ENCODE assay signal across 8 mouse cellular contexts in genomic region chr6:121151732-121152131, GRCm38 (mm10). TPM values are rescaled to one million over a fixed set of nuclear protein-coding genes. Genes with fewer than 3 reads are reported as not detected.
DNase-seq lines count a peak whose midpoint lies in the region; ATAC-seq and TF ChIP-seq lines count a peak whose summit lies in the region.

No protein-coding gene starts in this region.

- peaks cover 25% of the 10 kb centered on the region for H3K4me1 ChIP-seq in forebrain, embryonic 10.5 days
- peaks cover 6% of the 10 kb centered on the region; the same call in 1 of the 2 replicates for H3K4me1 ChIP-seq in forebrain, embryonic 12.5 days
- H3K4me1 ChIP-seq in embryonic facial prominence, embryonic 12.5 days, result peaks cover 34% of the 10 kb centered on the region
- peaks cover 13% of the 10 kb centered on the region for H3K4me1 ChIP-seq in intestine, embryonic 15.5 days (replicated peaks)
- no peaks in the 10 kb centered on the region for H3K4me1 ChIP-seq in lung, postnatal 0 days (ENCODE audit: insufficient read depth, low read depth, low read length)

- no peaks in the 10 kb centered on the region for H3K9me3 ChIP-seq in forebrain, embryonic 10.5 days
- no peaks in the 10 kb centered on the region for H3K9me3 ChIP-seq in forebrain, embryonic 12.5 days
- H3K9me3 ChIP-seq in embryonic facial prominence, embryonic 12.5 days, result no peaks in the 10 kb centered on the region
- H3K9me3 ChIP-seq in intestine, embryonic 15.5 days, result no peaks in the 10 kb centered on the region
- no peaks in the 10 kb centered on the region for H3K9me3 ChIP-seq in lung, postnatal 0 days (ENCODE audit: low read length)

- no peaks in the 10 kb centered on the region for H3K27me3 ChIP-seq in forebrain, embryonic 10.5 days (ENCODE audit: poor library complexity, severe bottlenecking)
- H3K27me3 ChIP-seq in forebrain, embryonic 12.5 days, result no peaks in the 10 kb centered on the region
- no peaks in the 10 kb centered on the region for H3K27me3 ChIP-seq in embryonic facial prominence, embryonic 12.5 days
- no peaks in the 10 kb centered on the region for H3K27me3 ChIP-seq in intestine, embryonic 15.5 days (replicated peaks)
- H3K27me3 ChIP-seq in lung, postnatal 0 days (replicated peaks; ENCODE audit: insufficient read depth, low read length), result peaks cover 26% of the 10 kb centered on the region

- H3K27ac ChIP-seq in forebrain, embryonic 10.5 days, result peak overlapping the region; percentile 2; the same call in 1 of the 2 replicates
- H3K27ac ChIP-seq in forebrain, embryonic 12.5 days, result no peak overlapping the region
- 0 out of 2 replicates have a peak overlapping the region, but pooled peaks have one; percentile 17 for H3K27ac ChIP-seq in embryonic facial prominence, embryonic 12.5 days
- H3K27ac ChIP-seq in intestine, embryonic 15.5 days, result no peak overlapping the region
- H3K27ac ChIP-seq in lung, postnatal 0 days (ENCODE audit: low read length), result no peak overlapping the region

- no peak for DNase-seq in forebrain, embryonic 10.5 days (ENCODE audit: extremely low spot score, low spot score)
- peak; percentile 66 for DNase-seq in lung, postnatal 0 days (ENCODE audit: low spot score)
- DNase-seq in cerebellum, adult 9-11 months, result no peak

- no peak for ATAC-seq in forebrain, embryonic 12.5 days (ENCODE audit: low FRiP score)
- ATAC-seq in embryonic facial prominence, embryonic 12.5 days (ENCODE audit: insufficient number of reproducible peaks, insufficient read depth, low FRiP score, low TSS enrichment), result 0 out of 2 replicates have a peak, but pooled peaks have one; percentile 30
- ATAC-seq in intestine, embryonic 15.5 days, result peak; percentile 74
- ATAC-seq in lung, postnatal 0 days, result peak; percentile 74
- ATAC-seq in frontal cortex, adult (ENCODE audit: low TSS enrichment), result no peak
- ATAC-seq in inflammation-experienced regulatory T-cells, adult 6 months, result no peak

- H3K4me3 ChIP-seq in forebrain, embryonic 10.5 days, result no peak overlapping the region
- H3K4me3 ChIP-seq in forebrain, embryonic 12.5 days (replicated peaks), result no peak overlapping the region
- H3K4me3 ChIP-seq in embryonic facial prominence, embryonic 12.5 days, result no peak overlapping the region
- H3K4me3 ChIP-seq in intestine, embryonic 15.5 days (replicated peaks), result no peak overlapping the region
- no peak overlapping the region for H3K4me3 ChIP-seq in lung, postnatal 0 days (ENCODE audit: low read depth, low read length)

- 74% methylated on average over 6 of the region's 6 CpGs for WGBS in forebrain, embryonic 10.5 days
- 68% methylated on average over 6 of the region's 6 CpGs for WGBS in forebrain, embryonic 12.5 days
- WGBS in embryonic facial prominence, embryonic 12.5 days, result 52% methylated on average over 6 of the region's 6 CpGs
- WGBS in intestine, embryonic 15.5 days, result 40% methylated on average over 6 of the region's 6 CpGs
- 40% methylated on average over 6 of the region's 6 CpGs for WGBS in lung, postnatal 0 days

- TF ChIP-seq EP300 in lung, postnatal 0 days (IDR thresholded peaks at IDR 0.05), result no peak

- no peaks in the 10 kb centered on the region for H3K36me3 ChIP-seq in forebrain, embryonic 10.5 days (replicated peaks)
- H3K36me3 ChIP-seq in forebrain, embryonic 12.5 days (replicated peaks), result no peaks in the 10 kb centered on the region
- H3K36me3 ChIP-seq in embryonic facial prominence, embryonic 12.5 days, result no peaks in the 10 kb centered on the region
- no peaks in the 10 kb centered on the region for H3K36me3 ChIP-seq in intestine, embryonic 15.5 days
- no peaks in the 10 kb centered on the region for H3K36me3 ChIP-seq in lung, postnatal 0 days (ENCODE audit: insufficient read depth, low read length)

- H3K4me2 ChIP-seq in forebrain, embryonic 12.5 days, result no peak overlapping the region
- no peak overlapping the region for H3K4me2 ChIP-seq in embryonic facial prominence, embryonic 12.5 days (replicated peaks)
- no peak overlapping the region for H3K4me2 ChIP-seq in intestine, embryonic 15.5 days (replicated peaks)
- no peak overlapping the region for H3K4me2 ChIP-seq in lung, postnatal 0 days (replicated peaks; ENCODE audit: low read depth, low read length)

- TF ChIP-seq CTCF in lung, postnatal 0 days (IDR thresholded peaks at IDR 0.05), result no peak

- H3K9ac ChIP-seq in forebrain, embryonic 12.5 days, result no peak overlapping the region
- H3K9ac ChIP-seq in embryonic facial prominence, embryonic 12.5 days, result no peak overlapping the region
- no peak overlapping the region for H3K9ac ChIP-seq in intestine, embryonic 15.5 days
- no peak overlapping the region for H3K9ac ChIP-seq in lung, postnatal 0 days (replicated peaks; ENCODE audit: low read depth)

RNA-seq across cellular contexts. Expression of gene Mical3, which starts 20.9 kb away (rescaled TPM):
- 8.4 and 9.0 TPM in 2 replicates for polyA plus RNA-seq in forebrain, embryonic 10.5 days (2016; fragmentation: Nextera tagmentation; extraction: Ambion mirVana)
- 17.6 and 18.8 TPM in 2 replicates for polyA plus RNA-seq in forebrain, embryonic 12.5 days (2016; fragmentation: Nextera tagmentation; extraction: Ambion mirVana)
- polyA plus RNA-seq in embryonic facial prominence, embryonic 12.5 days (2016; fragmentation: Nextera tagmentation; extraction: Ambion mirVana), result 11.9 and 12.6 TPM in 2 replicates
- polyA plus RNA-seq in intestine, embryonic 15.5 days (2015; fragmentation: Nextera tagmentation; extraction: Ambion mirVana), result 6.7 and 7.7 TPM in 2 replicates
- polyA plus RNA-seq in lung, postnatal 0 days (2015; fragmentation: Nextera tagmentation; extraction: Ambion mirVana), result 12.6 and 12.8 TPM in 2 replicates
- polyA plus RNA-seq in inflammation-experienced regulatory T-cells, adult 6 months (2017; shearing (Covaris generic)), result 10 to 100 TPM in 1 of 3 experiments, 1 to 10 TPM in 2; 2.8 to 13.9 (median 8.0) TPM

RNA-seq across cellular contexts. Expression of gene Pex26, which starts 31.7 kb away (rescaled TPM):
- polyA plus RNA-seq in forebrain, embryonic 10.5 days (2016; fragmentation: Nextera tagmentation; extraction: Ambion mirVana), result 8.0 and 10.3 TPM in 2 replicates
- 10.9 and 12.0 TPM in 2 replicates for polyA plus RNA-seq in forebrain, embryonic 12.5 days (2016; fragmentation: Nextera tagmentation; extraction: Ambion mirVana)
- polyA plus RNA-seq in embryonic facial prominence, embryonic 12.5 days (2016; fragmentation: Nextera tagmentation; extraction: Ambion mirVana), result 11.4 and 11.8 TPM in 2 replicates
- polyA plus RNA-seq in intestine, embryonic 15.5 days (2015; fragmentation: Nextera tagmentation; extraction: Ambion mirVana), result 13.6 and 13.7 TPM in 2 replicates
- polyA plus RNA-seq in lung, postnatal 0 days (2015; fragmentation: Nextera tagmentation; extraction: Ambion mirVana), result 5.9 and 6.2 TPM in 2 replicates
- 1 to 10 TPM; 2.2 to 2.5 (median 2.4) TPM for polyA plus RNA-seq in inflammation-experienced regulatory T-cells, adult 6 months (2017; shearing (Covaris generic))

RNA-seq across cellular contexts. Expression of gene Tuba8, which starts 58.8 kb away (rescaled TPM):
- polyA plus RNA-seq in forebrain, embryonic 10.5 days (2016; fragmentation: Nextera tagmentation; extraction: Ambion mirVana), result 0.40 and 0.54 TPM in 2 replicates
- 0.36 and 0.40 TPM in 2 replicates for polyA plus RNA-seq in forebrain, embryonic 12.5 days (2016; fragmentation: Nextera tagmentation; extraction: Ambion mirVana)
- 0.18 and 0.23 TPM in 2 replicates for polyA plus RNA-seq in embryonic facial prominence, embryonic 12.5 days (2016; fragmentation: Nextera tagmentation; extraction: Ambion mirVana)
- polyA plus RNA-seq in intestine, embryonic 15.5 days (2015; fragmentation: Nextera tagmentation; extraction: Ambion mirVana), result 0.49 and 0.56 TPM in 2 replicates
- polyA plus RNA-seq in lung, postnatal 0 days (2015; fragmentation: Nextera tagmentation; extraction: Ambion mirVana), result 12.1 and 13.9 TPM in 2 replicates
- under 1 TPM; 0.21 to 0.40 (median 0.32) TPM for polyA plus RNA-seq in inflammation-experienced regulatory T-cells, adult 6 months (2017; shearing (Covaris generic))

Comparison
In these comparisons a context has a peak if more than half of its experiments do, and no peak if none do; other contexts are left out.
1. H3K27ac ChIP-seq: peak in forebrain, embryonic 10.5 days (single experiment) and embryonic facial prominence, embryonic 12.5 days (single experiment); none in forebrain, embryonic 12.5 days (single experiment), intestine, embryonic 15.5 days (single experiment) and lung, postnatal 0 days (single experiment).
2. ATAC-seq: peak in embryonic facial prominence, embryonic 12.5 days (single experiment), intestine, embryonic 15.5 days (single experiment) and lung, postnatal 0 days (single experiment); none in forebrain, embryonic 12.5 days (single experiment), frontal cortex, adult (single experiment) and inflammation-experienced regulatory T-cells, adult 6 months (single experiment).